Mouse (Mus musculus): ENCODE measurements at regions not wholly inside any gene's neighbourhood (a gene's known extent, or its start where the extent isn't known, plus 50 kb on each side); places are given as distances from the start of the nearest gene placed in this dataset.

DNA sequence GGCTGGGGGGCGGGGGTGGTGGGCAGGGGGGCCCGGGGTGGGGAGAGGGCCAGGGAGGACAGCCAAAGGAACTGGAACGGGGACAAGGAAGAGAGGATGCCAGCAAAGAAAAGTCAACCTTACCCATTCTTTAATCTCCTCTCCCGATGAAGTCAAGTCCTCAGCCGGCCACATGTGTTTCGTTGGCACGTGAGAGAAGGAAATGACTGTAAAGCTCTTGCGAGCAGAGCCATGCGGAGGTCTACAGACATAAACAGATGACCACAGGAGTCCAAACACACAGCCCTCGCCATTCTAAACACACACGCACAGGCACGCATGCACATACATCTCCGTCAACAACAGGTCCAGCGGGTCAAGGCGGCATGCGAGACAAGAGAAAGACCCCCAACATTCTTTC, 68.5 kb upstream of the Tbx3 start:
- ATAC-seq, result no peak
- Histone ChIP-seq H3K27ac (ENCODE audit: low read depth, low read length) (no peak overlapping the region), H3K4me1 (ENCODE audit: control insufficient read depth, insufficient read depth, low read length) (no peaks in the 10 kb centered on the region), H3K9ac (ENCODE audit: low read length) (no peak overlapping the region), H3K4me2 (ENCODE audit: low read length) (no peak overlapping the region), H3K36me3 (ENCODE audit: control insufficient read depth, insufficient read depth, low read length) (no peaks in the 10 kb centered on the region), H3K9me3 (replicated peaks; ENCODE audit: control insufficient read depth, low read length) (no peaks in the 10 kb centered on the region), H3K27me3 (replicated peaks; ENCODE audit: control insufficient read depth, insufficient read depth, low read length) (no peaks in the 10 kb centered on the region), H3K4me3 (ENCODE audit: low read depth, low read length) (no peak overlapping the region)
- no peak for DNase-seq (ENCODE audit: low spot score)
- 93% methylated on average over 16 of the region's 16 CpGs for WGBS

DNA sequence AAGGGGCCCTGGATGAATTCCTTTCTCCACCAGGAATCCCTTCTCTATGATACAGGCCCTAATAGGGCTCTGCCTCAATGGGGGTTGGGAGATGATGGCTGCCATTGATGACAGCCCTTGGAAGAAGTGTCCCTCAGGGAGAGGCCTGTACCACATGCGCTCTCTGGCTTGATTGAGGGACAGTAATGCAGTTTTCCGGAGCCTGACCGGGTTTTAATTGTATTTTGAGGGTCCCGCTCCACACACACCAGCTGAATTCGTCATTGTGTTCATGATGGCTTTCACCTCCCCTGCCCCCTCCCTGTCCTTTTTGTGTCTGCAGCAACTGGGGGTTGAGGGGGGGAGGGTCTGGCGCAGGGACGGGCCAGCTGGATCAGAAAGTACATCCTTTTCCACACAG, 65.0 kb upstream of the Tbx3 start:
- H3K36me3 ChIP-seq (ENCODE audit: control insufficient read depth, insufficient read depth, low read length), result no peaks in the 10 kb centered on the region
- WGBS, result 47% methylated on average over 7 of the region's 7 CpGs
- H3K4me2 ChIP-seq (ENCODE audit: low read length), result no peak overlapping the region
- no peak overlapping the region for H3K4me3 ChIP-seq (ENCODE audit: low read depth, low read length)
- H3K27me3 ChIP-seq (replicated peaks; ENCODE audit: control insufficient read depth, insufficient read depth, low read length), result no peaks in the 10 kb centered on the region
- DNase-seq (ENCODE audit: low spot score) (peak; percentile 21), ATAC-seq (no peak)
- no peaks in the 10 kb centered on the region for H3K9me3 ChIP-seq (replicated peaks; ENCODE audit: control insufficient read depth, low read length)
- H3K9ac ChIP-seq (ENCODE audit: low read length), result no peak overlapping the region
- no peaks in the 10 kb centered on the region for H3K4me1 ChIP-seq (ENCODE audit: control insufficient read depth, insufficient read depth, low read length)
- H3K27ac ChIP-seq (ENCODE audit: low read depth, low read length), result no peak overlapping the region

DNA sequence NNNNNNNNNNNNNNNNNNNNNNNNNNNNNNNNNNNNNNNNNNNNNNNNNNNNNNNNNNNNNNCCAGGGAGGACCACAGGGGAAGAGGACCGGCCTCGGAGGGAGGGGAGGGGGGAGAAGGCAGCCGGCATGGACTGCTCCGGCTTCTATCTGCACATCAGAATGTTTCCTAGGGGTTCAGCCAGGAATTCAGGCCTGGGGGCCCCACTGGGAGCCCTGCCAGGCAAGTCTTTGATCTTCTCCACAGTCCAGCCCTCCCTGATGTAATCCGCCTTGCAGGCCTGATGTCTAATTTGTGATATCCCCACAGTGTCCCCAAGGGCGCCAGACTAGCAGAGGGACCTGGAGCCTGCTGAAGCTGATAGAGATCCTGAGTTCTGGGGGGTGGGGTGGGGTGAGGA, 57.1 kb upstream of the Tbx3 start:
- H3K27ac ChIP-seq (ENCODE audit: low read depth, low read length), result no peak overlapping the region

DNA sequence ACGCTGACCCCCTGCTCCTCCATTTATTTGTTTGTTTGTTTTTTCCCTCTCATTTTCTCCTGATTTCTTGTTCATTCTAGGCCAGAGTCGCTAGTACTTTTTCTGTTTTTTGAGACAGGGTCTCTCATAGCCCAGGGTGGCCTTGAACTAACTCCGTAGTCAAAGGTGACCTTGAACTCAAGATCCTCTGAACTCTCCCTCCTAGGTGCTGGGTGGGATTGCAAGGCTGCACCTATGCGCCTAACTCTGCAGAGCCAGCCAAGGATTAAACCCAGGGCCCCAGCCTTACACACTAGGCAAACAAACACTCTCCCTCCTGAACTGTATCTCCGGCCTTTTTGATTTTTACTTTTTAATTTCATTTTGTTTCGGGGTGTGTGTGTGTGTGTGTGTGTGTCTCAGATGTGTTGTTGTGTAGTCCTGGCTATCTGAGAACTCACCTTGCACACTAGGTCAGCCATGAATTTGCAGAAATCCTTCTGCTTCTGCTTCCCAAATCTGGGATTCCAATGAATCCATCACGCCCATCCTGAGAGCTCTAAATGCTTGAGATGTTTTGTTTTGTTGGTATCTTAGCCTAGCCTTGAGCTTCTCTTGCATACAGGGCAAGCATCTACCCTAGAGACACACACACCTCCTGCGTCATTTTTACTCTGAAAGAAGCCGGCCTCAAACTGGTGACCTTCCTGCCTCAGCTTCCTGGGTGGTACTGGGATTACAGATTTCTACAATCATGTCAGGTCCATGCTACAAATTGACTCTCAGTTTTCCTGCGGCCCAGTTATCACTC, 56.3 kb upstream of the Tbx3 start:
- ATAC-seq (no peak), DNase-seq (ENCODE audit: low spot score) (no peak)
- no peaks in the 10 kb centered on the region for H3K9me3 ChIP-seq (replicated peaks; ENCODE audit: control insufficient read depth, low read length)
- H3K4me2 ChIP-seq (ENCODE audit: low read length), result no peak overlapping the region
- no peak overlapping the region for H3K9ac ChIP-seq (ENCODE audit: low read length)
- 83% methylated on average over 10 of the region's 10 CpGs for WGBS
- no peak overlapping the region for H3K4me3 ChIP-seq (ENCODE audit: low read depth, low read length)
- no peaks in the 10 kb centered on the region for H3K4me1 ChIP-seq (ENCODE audit: control insufficient read depth, insufficient read depth, low read length)
- H3K27me3 ChIP-seq (replicated peaks; ENCODE audit: control insufficient read depth, insufficient read depth, low read length), result no peaks in the 10 kb centered on the region
- H3K27ac ChIP-seq (ENCODE audit: low read depth, low read length), result no peak overlapping the region
- no peaks in the 10 kb centered on the region for H3K36me3 ChIP-seq (ENCODE audit: control insufficient read depth, insufficient read depth, low read length)

More for the DNA sequence above, 57.1 kb upstream of the Tbx3 start:
- Histone ChIP-seq H3K4me2 (ENCODE audit: low read length) (no peak overlapping the region), H3K4me1 (ENCODE audit: control insufficient read depth, insufficient read depth, low read length) (no peaks in the 10 kb centered on the region), H3K27me3 (replicated peaks; ENCODE audit: control insufficient read depth, insufficient read depth, low read length) (no peaks in the 10 kb centered on the region), H3K4me3 (ENCODE audit: low read depth, low read length) (no peak overlapping the region), H3K36me3 (ENCODE audit: control insufficient read depth, insufficient read depth, low read length) (no peaks in the 10 kb centered on the region), H3K9ac (ENCODE audit: low read length) (no peak overlapping the region), H3K9me3 (replicated peaks; ENCODE audit: control insufficient read depth, low read length) (no peaks in the 10 kb centered on the region)
- DNase-seq (ENCODE audit: low spot score) (peak; percentile 64), ATAC-seq (peak; percentile 61)
- 7% methylated on average over 6 of the region's 6 CpGs for WGBS

DNA sequence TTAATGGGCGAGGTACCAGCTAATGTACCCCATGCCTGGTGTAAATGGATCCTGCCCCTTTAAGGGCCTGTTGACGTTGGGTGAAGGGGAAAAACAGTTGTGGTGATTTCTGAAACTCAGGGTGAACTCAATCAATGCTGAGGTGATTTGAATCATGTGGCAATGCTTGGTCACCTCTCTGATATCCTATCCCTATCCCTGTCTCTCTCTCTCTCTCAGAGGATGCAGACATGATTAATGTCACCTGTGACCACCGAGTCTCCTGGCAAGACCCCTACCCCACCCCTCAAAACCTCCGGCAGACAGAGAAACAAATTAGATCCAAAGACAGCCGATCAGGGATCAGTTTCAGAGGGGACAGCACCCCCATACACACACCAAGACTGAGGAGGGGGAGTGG, 54.8 kb upstream of the Tbx3 start:
- Histone ChIP-seq H3K9ac (ENCODE audit: low read length) (no peak overlapping the region), H3K4me1 (ENCODE audit: control insufficient read depth, insufficient read depth, low read length) (no peaks in the 10 kb centered on the region), H3K9me3 (replicated peaks; ENCODE audit: control insufficient read depth, low read length) (no peaks in the 10 kb centered on the region), H3K4me2 (ENCODE audit: low read length) (no peak overlapping the region), H3K4me3 (ENCODE audit: low read depth, low read length) (no peak overlapping the region), H3K27me3 (replicated peaks; ENCODE audit: control insufficient read depth, insufficient read depth, low read length) (no peaks in the 10 kb centered on the region), H3K36me3 (ENCODE audit: control insufficient read depth, insufficient read depth, low read length) (no peaks in the 10 kb centered on the region), H3K27ac (ENCODE audit: low read depth, low read length) (no peak overlapping the region)
- DNase-seq (ENCODE audit: low spot score), result no peak
- WGBS, result 58% methylated on average over 5 of the region's 5 CpGs
- no peak for ATAC-seq

DNA sequence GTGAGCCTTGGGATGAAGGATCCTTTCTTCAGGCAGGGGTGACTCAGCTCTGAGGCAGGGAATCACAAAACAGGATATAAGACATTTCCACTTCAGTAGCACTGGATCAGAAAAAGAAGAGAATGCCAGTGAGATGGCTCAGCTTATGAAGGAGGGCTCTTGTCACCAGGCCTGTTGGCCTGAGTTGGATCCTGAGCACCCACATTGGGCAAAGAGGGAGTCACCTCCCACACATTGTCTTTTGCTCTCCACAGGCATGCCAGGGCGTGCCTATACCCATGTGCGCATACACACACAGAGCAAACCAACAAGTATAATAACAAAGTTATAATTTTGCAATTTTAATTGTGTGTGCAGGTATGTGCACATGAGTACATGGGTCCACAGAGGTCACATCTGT, 52.6 kb upstream of the Tbx3 start:
- Histone ChIP-seq H3K4me2 (ENCODE audit: low read length) (no peak overlapping the region), H3K4me3 (ENCODE audit: low read depth, low read length) (no peak overlapping the region), H3K36me3 (ENCODE audit: control insufficient read depth, insufficient read depth, low read length) (no peaks in the 10 kb centered on the region), H3K27ac (ENCODE audit: low read depth, low read length) (no peak overlapping the region), H3K27me3 (replicated peaks; ENCODE audit: control insufficient read depth, insufficient read depth, low read length) (no peaks in the 10 kb centered on the region), H3K4me1 (ENCODE audit: control insufficient read depth, insufficient read depth, low read length) (no peaks in the 10 kb centered on the region), H3K9me3 (replicated peaks; ENCODE audit: control insufficient read depth, low read length) (no peaks in the 10 kb centered on the region), H3K9ac (ENCODE audit: low read length) (no peak overlapping the region)
- 93% methylated on average over 2 of the region's 2 CpGs for WGBS
- no peak for ATAC-seq
- DNase-seq (ENCODE audit: low spot score), result no peak

DNA sequence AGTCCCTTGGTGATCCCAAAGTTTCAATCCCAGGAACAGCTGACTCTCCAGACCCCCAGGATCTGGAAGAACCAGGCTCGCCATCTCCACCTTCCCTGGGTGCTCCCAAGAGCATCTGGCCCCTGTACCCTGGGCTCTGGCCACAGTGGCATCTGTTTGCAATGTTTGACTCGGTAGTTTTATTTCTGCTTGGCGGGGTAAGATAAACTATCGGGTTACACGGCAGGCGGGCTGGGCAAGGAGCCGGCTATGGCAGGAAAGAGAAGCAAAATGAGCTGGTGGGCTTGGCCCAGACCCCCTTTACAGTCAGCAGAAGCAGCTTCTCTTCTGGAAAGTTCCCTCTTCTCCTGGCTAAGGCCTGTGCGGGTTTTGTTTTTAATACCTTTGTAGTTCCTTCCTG, 50.6 kb upstream of the Tbx3 start:
- no peak for DNase-seq (ENCODE audit: low spot score)
- H3K27me3 ChIP-seq (replicated peaks; ENCODE audit: control insufficient read depth, insufficient read depth, low read length), result 0 out of 2 replicates have a peak, but pooled peaks cover 4% of the 10 kb centered on the region
- H3K4me1 ChIP-seq (ENCODE audit: control insufficient read depth, insufficient read depth, low read length), result no peaks in the 10 kb centered on the region
- H3K36me3 ChIP-seq (ENCODE audit: control insufficient read depth, insufficient read depth, low read length), result no peaks in the 10 kb centered on the region
- no peak for ATAC-seq
- no peaks in the 10 kb centered on the region for H3K9me3 ChIP-seq (replicated peaks; ENCODE audit: control insufficient read depth, low read length)
- H3K27ac ChIP-seq (ENCODE audit: low read depth, low read length), result no peak overlapping the region
- no peak overlapping the region for H3K9ac ChIP-seq (ENCODE audit: low read length)
- no peak overlapping the region for H3K4me2 ChIP-seq (ENCODE audit: low read length)
- no peak overlapping the region for H3K4me3 ChIP-seq (ENCODE audit: low read depth, low read length)
- WGBS, result 46% methylated on average over 8 of the region's 8 CpGs
